Mouse (Mus musculus) bone marrow macrophage, adult 2 months (primary cell): ENCODE results near the gene Kif18b. TPM values are rescaled to one million over a fixed set of nuclear protein-coding genes. Genes with fewer than 3 reads are reported as not detected.

ENCODE experiments used
- H3K27ac ChIP-seq: 2 replicates; pipeline ENCODE4 v1.5.1; 2012; ENCODE audit warnings: low read depth, low read length; ENCODE audit not compliant: insufficient read depth
- H3K4me1 ChIP-seq: 2 replicates; pipeline ENCODE4 v1.6.1; 2012; ENCODE audit warnings: low read length; ENCODE audit not compliant: control insufficient read depth, insufficient read depth
- H3K4me3 ChIP-seq: 2 replicates; pipeline ENCODE4 v1.5.1; 2012; ENCODE audit warnings: mild to moderate bottlenecking, low read length, moderate library complexity; ENCODE audit not compliant: insufficient read depth
- CTCF ChIP-seq: IDR thresholded peaks from 2 replicates; pipeline ENCODE4 v1.5.1; 2012; ENCODE audit warnings: low read depth, mild to moderate bottlenecking, low read length, moderate library complexity
- POLR2A ChIP-seq: IDR thresholded peaks from 2 replicates; pipeline ENCODE4 v1.6.1; 2012; ENCODE audit warnings: mild to moderate bottlenecking, low read depth, low read length, borderline replicate concordance
- polyA plus RNA-seq: library from polyadenylated mRNA; stranded (reverse); fragments of >200 nt; gene quantifications from 2 replicates; pipeline ENCODE4 v1.2.4, GENCODE M21; 2012; ENCODE audit not compliant: missing spikeins, insufficient read depth, insufficient read length

The Kif18b gene
- polyA plus RNA-seq, 1 experiment: 11.9 TPM

DNA sequence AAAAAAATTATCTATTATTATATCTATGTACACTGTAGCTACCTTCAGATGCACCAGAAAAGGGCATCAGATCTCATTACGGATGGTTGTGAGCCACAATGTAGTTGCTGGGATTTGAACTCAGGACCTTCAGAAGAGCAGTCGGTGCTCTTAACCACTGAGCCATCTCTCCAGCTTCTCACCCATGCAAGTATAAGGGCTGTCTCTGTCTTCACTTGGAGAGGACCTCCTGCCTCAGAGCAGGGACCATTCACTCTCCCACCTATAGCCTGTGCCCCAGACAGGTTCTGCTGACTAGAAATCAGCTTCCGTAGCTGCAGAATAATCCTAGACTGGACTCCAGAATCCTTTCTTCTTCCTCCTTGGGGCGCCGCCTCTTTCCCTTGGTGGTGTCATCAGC, 22.8 kb downstream of the Kif18b start:
- H3K27ac ChIP-seq: no peak overlapping the region
- no peak overlapping the region for H3K4me3 ChIP-seq
- no peak for TF ChIP-seq POLR2A
- no peak for TF ChIP-seq CTCF

DNA sequence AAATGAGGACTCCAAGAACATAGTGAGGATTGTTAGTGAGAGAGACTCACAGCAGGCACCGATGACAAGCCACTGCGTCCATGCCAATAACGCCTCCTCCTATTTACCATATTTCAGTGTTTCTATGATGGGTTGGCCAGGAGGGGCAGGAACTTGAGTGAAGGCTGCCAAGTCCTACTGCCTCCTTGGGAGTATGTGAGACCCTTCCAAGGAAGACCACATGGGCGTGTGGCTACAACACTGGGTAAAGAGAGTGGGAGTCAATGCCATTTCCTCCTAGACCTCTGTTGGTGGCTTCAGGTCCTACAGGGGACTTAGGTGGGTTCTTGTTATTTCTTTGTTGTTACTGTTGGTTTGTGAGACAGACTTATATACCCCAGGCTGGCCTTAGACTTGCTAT, 23.7 kb downstream of the Kif18b start:
- no peak overlapping the region for H3K27ac ChIP-seq
- no peak overlapping the region for H3K4me3 ChIP-seq
- no peaks in the 10 kb centered on the region for H3K4me1 ChIP-seq
- TF ChIP-seq POLR2A (no peak), CTCF (no peak)

More for the DNA sequence above, 22.8 kb downstream of the Kif18b start:
- H3K4me1 ChIP-seq: no peaks in the 10 kb centered on the region

GRCm38 (mm10) chr11:102900763-102901162, 24.2 kb downstream of the Kif18b start, which contains the start of gene Gfap:
Gene Gfap, minus strand, starts transcription at chr11:102900912.
- Histone ChIP-seq H3K27ac (no peak within 1 kb of the TSS), H3K4me3 (no peak within 1 kb of the TSS), H3K4me1 (no peaks in the 10 kb centered on the region)
- TF ChIP-seq POLR2A: no peak
- peak; percentile 88 for TF ChIP-seq CTCF

DNA sequence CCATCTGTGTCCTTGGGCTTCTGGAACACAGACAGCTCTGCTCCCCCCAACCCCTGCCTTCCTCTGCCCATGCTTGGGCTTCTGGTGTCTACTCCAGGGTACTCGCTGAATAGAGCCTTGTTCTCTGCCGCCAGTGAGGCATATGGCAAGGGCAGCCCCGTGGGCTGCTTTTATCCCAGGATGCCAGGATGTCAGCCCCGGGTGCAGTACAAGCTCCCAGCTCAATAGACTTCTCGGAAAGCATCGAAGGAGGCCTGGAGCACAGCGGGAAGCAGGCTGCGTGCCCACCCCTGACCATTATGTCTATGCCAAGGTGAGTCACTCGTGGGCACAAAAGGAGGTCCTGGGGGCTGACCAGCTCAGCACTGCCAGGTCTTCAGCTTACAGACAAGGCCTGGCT, 26.5 kb downstream of the Kif18b start:
- TF ChIP-seq CTCF: no peak
- TF ChIP-seq POLR2A: no peak
- peaks cover 12% of the 10 kb centered on the region for H3K4me1 ChIP-seq
- H3K27ac ChIP-seq: no peak overlapping the region
- H3K4me3 ChIP-seq: no peak overlapping the region

GRCm38 (mm10) chr11:102896641-102897040, 28.3 kb downstream of the Kif18b start:
- peaks cover 15% of the 10 kb centered on the region for H3K4me1 ChIP-seq
- no peak overlapping the region for H3K4me3 ChIP-seq
- TF ChIP-seq POLR2A (no peak), CTCF (no peak)
- no peak overlapping the region for H3K27ac ChIP-seq

DNA sequence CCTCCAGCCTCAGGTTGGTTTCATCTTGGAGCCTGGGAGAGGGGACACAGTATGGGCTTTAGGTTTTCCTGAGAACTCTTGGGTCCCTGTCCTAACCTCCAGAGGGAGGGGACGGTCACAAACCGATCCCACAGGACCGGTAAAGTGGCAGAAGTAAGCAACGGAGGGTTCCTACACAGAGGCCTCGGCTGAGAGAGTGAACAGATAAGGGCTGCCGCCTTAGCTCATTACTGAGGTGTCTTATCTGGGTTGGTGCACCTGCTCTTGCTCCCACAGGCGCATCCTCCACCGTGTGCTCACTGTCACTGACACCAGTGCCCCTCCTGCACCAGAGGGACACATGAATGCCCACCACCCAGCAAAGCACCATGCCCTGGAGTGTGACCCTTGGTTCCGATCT, 29.1 kb downstream of the Kif18b start:
- Histone ChIP-seq H3K4me3 (no peak overlapping the region), H3K4me1 (peaks cover 15% of the 10 kb centered on the region), H3K27ac (no peak overlapping the region)
- TF ChIP-seq CTCF (no peak), POLR2A (no peak)

GRCm38 (mm10) chr11:102894716-102895115, 30.2 kb downstream of the Kif18b start:
- H3K4me1 ChIP-seq: peaks cover 15% of the 10 kb centered on the region
- no peak overlapping the region for H3K4me3 ChIP-seq
- TF ChIP-seq POLR2A (no peak), CTCF (no peak)
- H3K27ac ChIP-seq: no peak overlapping the region

GRCm38 (mm10) chr11:102893015-102893651, 31.8 kb downstream of the Kif18b start:
- TF ChIP-seq POLR2A (no peak), CTCF (no peak; the same call in 1 of the 2 replicates)
- H3K27ac ChIP-seq: no peak overlapping the region

GRCm38 (mm10) chr11:102890096-102890495, 34.8 kb downstream of the Kif18b start:
- H3K27ac ChIP-seq: no peak overlapping the region
- TF ChIP-seq POLR2A (no peak), CTCF (no peak)
- H3K4me1 ChIP-seq: peaks cover 12% of the 10 kb centered on the region
- H3K4me3 ChIP-seq: no peak overlapping the region

More at GRCm38 (mm10) chr11:102893015-102893651, 31.8 kb downstream of the Kif18b start:
- H3K4me1 ChIP-seq: peaks cover 15% of the 10 kb centered on the region
- peak overlapping the region; percentile 21 for H3K4me3 ChIP-seq

DNA sequence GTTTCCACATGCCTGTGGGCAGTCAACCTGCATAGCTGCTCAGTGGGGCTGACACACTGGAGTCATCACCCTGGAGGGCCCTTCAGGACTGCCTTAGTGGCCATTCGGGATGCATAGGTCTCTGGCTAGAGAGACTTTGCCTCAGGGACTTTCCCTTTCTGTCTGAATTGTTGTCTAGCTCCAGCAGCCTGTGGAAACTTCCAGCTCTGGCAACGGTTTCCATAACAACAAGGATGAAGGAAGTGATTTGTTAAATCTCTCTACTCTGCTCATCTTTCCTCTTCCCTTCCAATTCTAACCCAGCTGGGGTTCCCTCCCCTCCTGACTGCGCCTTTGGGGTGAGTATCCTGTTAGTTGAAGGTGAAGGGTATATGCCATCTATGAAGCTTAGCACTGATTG, 36.8 kb downstream of the Kif18b start:
- Histone ChIP-seq H3K4me3 (no peak overlapping the region), H3K4me1 (no peaks in the 10 kb centered on the region), H3K27ac (no peak overlapping the region)
- TF ChIP-seq CTCF (no peak), POLR2A (no peak)

- H3K4me1 ChIP-seq: no peaks in the 10 kb centered on the region
- no peak overlapping the region for H3K27ac ChIP-seq
- TF ChIP-seq CTCF (no peak), POLR2A (no peak)
- no peak overlapping the region for H3K4me3 ChIP-seq
These were observed 37.5 kb downstream of the Kif18b start for GRCm38 (mm10) chr11:102887433-102887832.
